ENCODE assay signal across 9 mouse cellular contexts in genomic region chr8:125369491-125370236, GRCm38 (mm10).
DNase-seq lines count a peak whose midpoint lies in the region; ATAC-seq lines count a peak whose summit lies in the region.
"Had no signal": no experiment of that assay in that cellular context is flagged by ENCODE, and none has a peak within 500 bp of the region (broad histone marks: within the 10 kb centered on the region; RNA-seq: fewer than 3 reads in every experiment).

No protein-coding gene starts in this region.

- peak; percentile 68 for DNase-seq in adrenal gland, adult 2 months
- DNase-seq in adrenal gland, adult 8-10 months, result no peak
- DNase-seq in adrenal gland, postnatal 25 days, result peak; percentile 62
- no peak for DNase-seq in natural killer cell, adult 2 months (ENCODE audit: low spot score in 2 of 2)
- DNase-seq in layer of hippocampus, adult 8-10 months (ENCODE audit: low spot score in 2 of 2), result no peak

- no peaks in the 10 kb centered on the region for H3K27me3 ChIP-seq in hindbrain, embryonic 15.5 days
- no peaks in the 10 kb centered on the region for H3K27me3 ChIP-seq in lung, embryonic 16.5 days (ENCODE audit: control insufficient read depth, insufficient read depth, low read depth, low read length)

- ATAC-seq in hindbrain, embryonic 15.5 days (ENCODE audit: low FRiP score, low read depth), result 0 out of 2 replicates have a peak, but pooled peaks have one; percentile 34
- peak; percentile 76 for ATAC-seq in lung, embryonic 16.5 days (ENCODE audit: low read depth)
- no peak for ATAC-seq in megakaryocyte-erythroid progenitor cell, adult 5-6 weeks (replicated peaks; ENCODE audit: low FRiP score, low TSS enrichment, poor library complexity, severe bottlenecking)

- H3K36me3 ChIP-seq in hindbrain, embryonic 15.5 days, result no peaks in the 10 kb centered on the region
- H3K36me3 ChIP-seq in lung, embryonic 16.5 days (ENCODE audit: control insufficient read depth, insufficient read depth, low read length), result no peaks in the 10 kb centered on the region

- no peak overlapping the region; the same call in 1 of the 2 replicates for H3K27ac ChIP-seq in hindbrain, embryonic 15.5 days (replicated peaks)
- H3K27ac ChIP-seq in lung, embryonic 16.5 days (ENCODE audit: low read length), result peak overlapping the region; percentile 72

- H3K4me3 ChIP-seq in hindbrain, embryonic 15.5 days, result no peak overlapping the region
- no peak overlapping the region for H3K4me3 ChIP-seq in lung, embryonic 16.5 days (ENCODE audit: low read length)
- H3K4me3 ChIP-seq: megakaryocyte, embryonic 14.5 days had no signal

- no peak overlapping the region for H3K9ac ChIP-seq in hindbrain, embryonic 15.5 days
- no peak overlapping the region for H3K9ac ChIP-seq in lung, embryonic 16.5 days (ENCODE audit: low read length)

- H3K9me3 ChIP-seq in hindbrain, embryonic 15.5 days, result no peaks in the 10 kb centered on the region
- H3K9me3 ChIP-seq in lung, embryonic 16.5 days (ENCODE audit: control insufficient read depth, low read length), result no peaks in the 10 kb centered on the region

- peaks cover 13% of the 10 kb centered on the region for H3K4me1 ChIP-seq in hindbrain, embryonic 15.5 days (replicated peaks)
- peaks cover 18% of the 10 kb centered on the region for H3K4me1 ChIP-seq in lung, embryonic 16.5 days (replicated peaks; ENCODE audit: control insufficient read depth, insufficient read depth, low read length)
- H3K4me1 ChIP-seq: megakaryocyte, embryonic 14.5 days had no signal

- H3K4me2 ChIP-seq in hindbrain, embryonic 15.5 days, result no peak overlapping the region
- no peak overlapping the region for H3K4me2 ChIP-seq in lung, embryonic 16.5 days (ENCODE audit: low read depth, low read length)

- 39% methylated on average over 8 of the region's 8 CpGs for WGBS in hindbrain, embryonic 15.5 days
- WGBS in lung, embryonic 16.5 days, result 49% methylated on average over 8 of the region's 8 CpGs

Comparison
In these comparisons a context has a peak if more than half of its experiments do, and no peak if none do; other contexts are left out.
1. DNase-seq: peak in adrenal gland, adult 2 months (single experiment) and adrenal gland, postnatal 25 days (single experiment); none in adrenal gland, adult 8-10 months (single experiment), natural killer cell, adult 2 months (0 of 2) and layer of hippocampus, adult 8-10 months (0 of 2).